Mouse (Mus musculus): Measurements from ENCODE around the gene Tyw1. TPM values are rescaled to one million over a fixed set of nuclear protein-coding genes. Genes with fewer than 3 reads are reported as not detected.

Tyw1 gene
- polyA plus RNA-seq, 1 experiment from 2014 or later: 32.9 TPM

- H3K36me3 ChIP-seq: no peaks in the 10 kb centered on the region
- H3K27ac ChIP-seq: no peak within 1 kb of the TSS
- 92% methylated on average over 11 of the region's 11 CpGs for WGBS
- no peaks in the 10 kb centered on the region for H3K27me3 ChIP-seq (ENCODE audit: insufficient read depth, poor library complexity, severe bottlenecking)
- H3K9me3 ChIP-seq: no peaks in the 10 kb centered on the region
- no peak within 1 kb of the TSS for H3K4me3 ChIP-seq
- no peaks in the 10 kb centered on the region for H3K4me1 ChIP-seq (replicated peaks)
- no peak for DNase-seq (ENCODE audit: low spot score)
Observed at GRCm38 (mm10) chr5:130369237-130369636, 113.8 kb downstream of the Tyw1 start, which contains the start of gene Caln1. Gene Caln1, plus strand, starts transcription at chr5:130369455.

GRCm38 (mm10) chr5:130375411-130375810, 120.0 kb downstream of the Tyw1 start:
- Histone ChIP-seq H3K27me3 (ENCODE audit: insufficient read depth, poor library complexity, severe bottlenecking) (no peaks in the 10 kb centered on the region), H3K27ac (no peak overlapping the region), H3K9me3 (no peaks in the 10 kb centered on the region), H3K4me3 (no peak overlapping the region), H3K4me1 (replicated peaks) (no peaks in the 10 kb centered on the region), H3K36me3 (no peaks in the 10 kb centered on the region)
- WGBS: 87% methylated on average over 3 of the region's 3 CpGs
- DNase-seq (ENCODE audit: low spot score): no peak

- WGBS: 15% methylated on average over 13 of the region's 13 CpGs
- Histone ChIP-seq H3K4me1 (replicated peaks) (peaks cover 33% of the 10 kb centered on the region), H3K36me3 (no peaks in the 10 kb centered on the region), H3K9me3 (no peaks in the 10 kb centered on the region), H3K4me3 (peak within 1 kb of the TSS; percentile 23; the same call in 1 of the 2 replicates), H3K27ac (peak within 1 kb of the TSS; percentile 46), H3K27me3 (ENCODE audit: insufficient read depth, poor library complexity, severe bottlenecking) (0 out of 2 replicates have a peak, but pooled peaks cover 4% of the 10 kb centered on the region)
- no peak for DNase-seq (ENCODE audit: low spot score)
Observed at GRCm38 (mm10) chr5:130384222-130384912, 128.9 kb downstream of the Tyw1 start, which contains the start of gene A330070K13Rik. Gene A330070K13Rik, minus strand, starts transcription at chr5:130384631.

DNA sequence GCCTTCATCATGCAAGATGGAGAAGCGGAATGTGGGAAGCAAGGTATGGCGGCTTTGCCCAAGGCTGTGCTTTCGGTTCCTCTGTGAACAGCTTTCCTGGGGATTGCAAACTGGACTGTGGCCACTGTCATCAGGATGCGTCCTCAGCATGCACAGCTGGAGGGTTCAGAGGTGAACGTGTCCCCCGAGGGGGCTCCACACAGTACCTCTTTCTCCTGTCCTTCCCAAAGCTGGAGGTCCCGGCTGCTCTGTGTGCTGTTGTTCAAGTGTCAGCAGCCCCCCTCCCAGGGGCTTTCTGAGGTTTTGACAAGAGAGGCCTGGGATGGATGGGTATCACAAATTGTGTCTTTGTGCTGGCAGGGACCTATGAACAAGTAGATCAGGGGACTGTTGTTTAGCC, 131.0 kb downstream of the Tyw1 start:
- H3K36me3 ChIP-seq: no peaks in the 10 kb centered on the region
- H3K9me3 ChIP-seq: 0 out of 2 replicates have a peak, but pooled peaks cover 7% of the 10 kb centered on the region
- H3K27ac ChIP-seq: peak overlapping the region; percentile 66; the same call in 1 of the 2 replicates
- H3K27me3 ChIP-seq (ENCODE audit: insufficient read depth, poor library complexity, severe bottlenecking): 0 out of 2 replicates have a peak, but pooled peaks cover 4% of the 10 kb centered on the region
- 48% methylated on average over 7 of the region's 7 CpGs for WGBS
- H3K4me3 ChIP-seq: no peak overlapping the region
- H3K4me1 ChIP-seq (replicated peaks): peaks cover 33% of the 10 kb centered on the region
- peak; percentile 59 for DNase-seq (ENCODE audit: low spot score)

Other genes with a start within 250 kb of the Tyw1 start
- gene Asl, start 226.4 kb upstream of the Tyw1 start, polyA plus RNA-seq (2016; fragmentation: Nextera tagmentation; extraction: Ambion mirVana): 37.9 and 40.8 TPM in 2 replicates
- 57.6 and 61.3 TPM in 2 replicates for gene Crcp, start 226.3 kb upstream of the Tyw1 start, polyA plus RNA-seq (2016; fragmentation: Nextera tagmentation; extraction: Ambion mirVana)
- gene Tpst1, start 182.3 kb upstream of the Tyw1 start, polyA plus RNA-seq (2016; fragmentation: Nextera tagmentation; extraction: Ambion mirVana): 50.0 and 50.3 TPM in 2 replicates
- gene Kctd7, start 110.8 kb upstream of the Tyw1 start, polyA plus RNA-seq (2016; fragmentation: Nextera tagmentation; extraction: Ambion mirVana): 5.0 and 6.6 TPM in 2 replicates
- 23.5 and 27.3 TPM in 2 replicates for gene Rabgef1, start 83.8 kb upstream of the Tyw1 start, polyA plus RNA-seq (2016; fragmentation: Nextera tagmentation; extraction: Ambion mirVana)
- gene Tmem248, start 38.5 kb upstream of the Tyw1 start, polyA plus RNA-seq (2016; fragmentation: Nextera tagmentation; extraction: Ambion mirVana): 33.6 and 38.0 TPM in 2 replicates
- gene Sbds, start 89 bp upstream of the Tyw1 start, polyA plus RNA-seq (2016; fragmentation: Nextera tagmentation; extraction: Ambion mirVana): 64.4 and 77.3 TPM in 2 replicates
- 0.34 and 0.93 TPM in 2 replicates for gene Caln1, start 113.8 kb downstream of the Tyw1 start, polyA plus RNA-seq (2016; fragmentation: Nextera tagmentation; extraction: Ambion mirVana)
- gene A330070K13Rik, start 129.0 kb downstream of the Tyw1 start, polyA plus RNA-seq (2016; fragmentation: Nextera tagmentation; extraction: Ambion mirVana): not detected in 2 replicates